Mouse (Mus musculus) myocyte (in vitro differentiated cells): ENCODE measurements around the gene Cmpk1. TPM values are rescaled to one million over a fixed set of nuclear protein-coding genes. Genes with fewer than 3 reads are reported as not detected.
"Not testable (repeated sequence)": the region's sequence is repeated elsewhere in the genome, so short reads cannot be mapped to it uniquely, and the experiment has no call there.

Source experiments
- H3K27me3 ChIP-seq: one replicate; pipeline ENCODE4 v1.6.1; 2011; ENCODE audit not compliant: control insufficient read depth, insufficient read depth, insufficient read length
- H3K36me3 ChIP-seq: one replicate; pipeline ENCODE4 v1.6.1; 2011; ENCODE audit not compliant: control insufficient read depth, insufficient read depth
- H3K4me2 ChIP-seq: one replicate; pipeline ENCODE4 v1.6.1; 2011; ENCODE audit warnings: low read depth, control low read depth
- H3K4me3 ChIP-seq: one replicate; pipeline ENCODE4 v1.5.1; 2011; ENCODE audit warnings: mild to moderate bottlenecking, control low read depth, moderate library complexity
- H3K79me2 ChIP-seq: one replicate; pipeline ENCODE4 v1.6.1; 2011; ENCODE audit not compliant: control insufficient read depth, insufficient read depth
- H3ac ChIP-seq: one replicate; pipeline ENCODE4 v1.6.1; 2011; ENCODE audit not compliant: control insufficient read depth, insufficient read length
- CEBPB ChIP-seq: IDR thresholded peaks from 2 replicates; pipeline ENCODE4 v1.6.1; 2011; ENCODE audit warnings: mild to moderate bottlenecking, moderate library complexity; ENCODE audit not compliant: poor library complexity, insufficient read depth, severe bottlenecking
- E2F4 ChIP-seq: IDR thresholded peaks from one replicate; pipeline ENCODE4 v1.6.1; 2011; ENCODE audit warnings: mild to moderate bottlenecking, control low read depth, moderate library complexity; ENCODE audit not compliant: insufficient read depth
- MAX ChIP-seq: IDR thresholded peaks from one replicate; pipeline ENCODE4 v1.6.1; 2011; ENCODE audit warnings: low read depth, mild to moderate bottlenecking, control low read depth
- MYOD1 ChIP-seq, 3 experiments: IDR thresholded peaks; one replicate each; pipeline ENCODE4 v1.6.1; 2011; ENCODE audit warnings: control low read depth in 2 of 3, low read depth in 2 of 3, mild to moderate bottlenecking in 2 of 3, moderate library complexity in 1 of 3; ENCODE audit not compliant: insufficient read length in 2 of 3, control insufficient read depth in 1 of 3
- MYOG ChIP-seq, 3 experiments: IDR thresholded peaks; one replicate each; pipeline ENCODE4 v1.6.1; 2011; ENCODE audit warnings: control low read depth in 2 of 3, low read depth in 2 of 3, mild to moderate bottlenecking in 2 of 3; ENCODE audit not compliant: insufficient read length in 2 of 3, control insufficient read depth in 1 of 3, insufficient read depth in 1 of 3
- POLR2A ChIP-seq: IDR thresholded peaks from one replicate; pipeline ENCODE4 v1.6.1; 2011; ENCODE audit warnings: low read depth, mild to moderate bottlenecking, control low read depth, moderate library complexity; ENCODE audit not compliant: insufficient read length
- POLR2AphosphoS2 ChIP-seq: IDR thresholded peaks from one replicate; pipeline ENCODE4 v1.6.1; 2011; ENCODE audit warnings: low read depth, control low read depth; ENCODE audit not compliant: insufficient read length
- REST ChIP-seq: IDR thresholded peaks from one replicate; pipeline ENCODE4 v1.6.1; 2011; ENCODE audit warnings: mild to moderate bottlenecking, control low read depth, moderate library complexity; ENCODE audit not compliant: insufficient read depth, insufficient read length
- SRF ChIP-seq: IDR thresholded peaks from one replicate; pipeline ENCODE4 v1.6.1; 2011; ENCODE audit warnings: low read depth; ENCODE audit not compliant: control insufficient read depth, insufficient read length
- TCF12 ChIP-seq: IDR thresholded peaks from one replicate; pipeline ENCODE4 v1.6.1; 2011; ENCODE audit warnings: mild to moderate bottlenecking, control low read depth; ENCODE audit not compliant: poor library complexity, insufficient read depth, severe bottlenecking
- TCF3 ChIP-seq: IDR thresholded peaks from one replicate; pipeline ENCODE4 v1.6.1; 2011; ENCODE audit warnings: low read depth, control low read depth; ENCODE audit not compliant: insufficient read length
- USF1 ChIP-seq: IDR thresholded peaks from one replicate; pipeline ENCODE4 v1.6.1; 2011; ENCODE audit warnings: low read depth, mild to moderate bottlenecking, control low read depth, moderate library complexity
- polyA plus RNA-seq: library from polyadenylated mRNA; unstranded; fragments of >200 nt; fragmentation: generic; extraction: Trizol; gene quantifications from one replicate; pipeline ENCODE4 v1.2.1, GENCODE M21; 2012; ENCODE audit warnings: missing spikeins

Cmpk1 gene
- polyA plus RNA-seq, 1 experiment = 18.3 TPM

GRCm38 (mm10) chr4:114983020-114983419 lies 4.0 kb downstream of the Cmpk1 start:
- peaks cover 83% of the 10 kb centered on the region for H3K79me2 ChIP-seq
- H3K27me3 ChIP-seq = no peaks in the 10 kb centered on the region
- no peaks in the 10 kb centered on the region for H3K36me3 ChIP-seq
- H3K4me3 ChIP-seq = no peak overlapping the region
- peak overlapping the region; percentile 8 for H3K4me2 ChIP-seq
- TF ChIP-seq MAX (no peak), TCF12 (no peak), MYOG (IDR thresholded peaks at IDR 0.05; ENCODE audit: control insufficient read depth in 1 of 3, insufficient read depth in 1 of 3, insufficient read length in 2 of 3, low read depth in 2 of 3) (no peak), SRF (no peak), TCF3 (no peak), POLR2A (no peak), E2F4 (no peak), CEBPB (no peak), REST (no peak), POLR2AphosphoS2 (no peak), USF1 (no peak), MYOD1 (IDR thresholded peaks at IDR 0.05; ENCODE audit: control insufficient read depth in 1 of 3, insufficient read length in 2 of 3, low read depth in 2 of 3) (no peak)
- H3ac ChIP-seq = no peak overlapping the region

- H3K4me3 ChIP-seq = no peak overlapping the region
- H3K4me2 ChIP-seq = no peak overlapping the region
- H3K79me2 ChIP-seq = peaks cover 87% of the 10 kb centered on the region
- no peaks in the 10 kb centered on the region for H3K27me3 ChIP-seq
- H3K36me3 ChIP-seq = no peaks in the 10 kb centered on the region
- TF ChIP-seq E2F4 (no peak), REST (no peak), POLR2A (no peak), TCF12 (no peak), MYOG (IDR thresholded peaks at IDR 0.05; ENCODE audit: control insufficient read depth in 1 of 3, insufficient read depth in 1 of 3, insufficient read length in 2 of 3, low read depth in 2 of 3) (no peak), MAX (no peak), TCF3 (no peak), MYOD1 (IDR thresholded peaks at IDR 0.05; ENCODE audit: control insufficient read depth in 1 of 3, insufficient read length in 2 of 3, low read depth in 2 of 3) (no peak), POLR2AphosphoS2 (no peak)
- no peak overlapping the region for H3ac ChIP-seq
These were observed 4.4 kb downstream of the Cmpk1 start for GRCm38 (mm10) chr4:114982619-114983018.

GRCm38 (mm10) chr4:114973229-114973740 lies 13.8 kb downstream of the Cmpk1 start:
- Histone ChIP-seq H3K79me2 (peaks cover 63% of the 10 kb centered on the region), H3K27me3 (no peaks in the 10 kb centered on the region), H3ac (no peak overlapping the region), H3K4me2 (no peak overlapping the region), H3K4me3 (no peak overlapping the region), H3K36me3 (peaks cover 2% of the 10 kb centered on the region)
- TF ChIP-seq MYOG (IDR thresholded peaks at IDR 0.05; ENCODE audit: control insufficient read depth in 1 of 3, insufficient read depth in 1 of 3, insufficient read length in 2 of 3, low read depth in 2 of 3) (no peak), POLR2A (no peak), TCF12 (no peak), POLR2AphosphoS2 (no peak), MYOD1 (IDR thresholded peaks at IDR 0.05; ENCODE audit: control insufficient read depth in 1 of 3, insufficient read length in 2 of 3, low read depth in 2 of 3) (no peak), E2F4 (no peak), CEBPB (no peak), SRF (no peak), TCF3 (no peak), USF1 (no peak), REST (no peak), MAX (no peak)

- Histone ChIP-seq H3K36me3 (peaks cover 14% of the 10 kb centered on the region), H3K79me2 (peaks cover 38% of the 10 kb centered on the region), H3K4me2 (no peak overlapping the region), H3K27me3 (no peaks in the 10 kb centered on the region), H3ac (no peak overlapping the region), H3K4me3 (no peak overlapping the region)
- peak; percentile 60; the same call in 1 of the 2 replicates for TF ChIP-seq CEBPB
- TF ChIP-seq E2F4 = no peak
These were observed 16.3 kb downstream of the Cmpk1 start for GRCm38 (mm10) chr4:114970736-114971135.

- H3K4me3 ChIP-seq, H3K27me3 ChIP-seq, H3ac ChIP-seq, H3K4me2 ChIP-seq, H3K79me2 ChIP-seq: not testable (repeated sequence)
- H3K36me3 ChIP-seq = peaks cover 23% of the 10 kb centered on the region
These were observed 26.2 kb downstream of the Cmpk1 start for GRCm38 (mm10) chr4:114960881-114961280.

- no peak for TF ChIP-seq TCF3
- TF ChIP-seq REST = no peak
- TF ChIP-seq MYOG (IDR thresholded peaks at IDR 0.05; ENCODE audit: control insufficient read depth in 1 of 3, insufficient read depth in 1 of 3, insufficient read length in 2 of 3, low read depth in 2 of 3) = no peak
- no peak for TF ChIP-seq E2F4
- TF ChIP-seq POLR2AphosphoS2 = no peak
- TF ChIP-seq TCF12 = no peak
- TF ChIP-seq MAX = no peak
- TF ChIP-seq CEBPB = no peak
- Histone ChIP-seq H3K27me3 (no peaks in the 10 kb centered on the region), H3ac (no peak overlapping the region)
These were observed 27.5 kb downstream of the Cmpk1 start for GRCm38 (mm10) chr4:114959533-114959932.

More at GRCm38 (mm10) chr4:114959533-114959932, 27.5 kb downstream of the Cmpk1 start:
- Histone ChIP-seq H3K36me3 (peaks cover 15% of the 10 kb centered on the region), H3K79me2 (no peaks in the 10 kb centered on the region), H3K4me2 (no peak overlapping the region), H3K4me3 (no peak overlapping the region)
